Mouse (Mus musculus) hematopoietic stem cell, adult 5-6 weeks (primary cell): ENCODE results near the gene Fbxl13. TPM values are rescaled to one million over a fixed set of nuclear protein-coding genes. Genes with fewer than 3 reads are reported as not detected.

ENCODE experiments used
- ATAC-seq, 2 experiments: fragments of 125-278 bp in 1 of 2; replicated peaks in 1 of 2; 2 replicates each; pipeline ENCODE4 v1.8.0; 2016 to 2017; ENCODE audit warnings: inconsistent platforms in 2 of 2, mild to moderate bottlenecking in 2 of 2, moderate number of reproducible peaks in 2 of 2, low read depth in 1 of 2, moderate TSS enrichment in 1 of 2; ENCODE audit not compliant: low FRiP score in 2 of 2, poor library complexity in 2 of 2, severe bottlenecking in 2 of 2, insufficient read depth in 1 of 2, low TSS enrichment in 1 of 2
- total RNA-seq: library from RNA; stranded (forward); fragments of 172-1452, 232-1000 nt; gene quantifications from 2 replicates; pipeline ENCODE4 v1.2.3, GENCODE M21; 2017

Gene Fbxl13
- total RNA-seq, result 0.56 TPM in 1 of 2 replicates, not detected in the other

DNA sequence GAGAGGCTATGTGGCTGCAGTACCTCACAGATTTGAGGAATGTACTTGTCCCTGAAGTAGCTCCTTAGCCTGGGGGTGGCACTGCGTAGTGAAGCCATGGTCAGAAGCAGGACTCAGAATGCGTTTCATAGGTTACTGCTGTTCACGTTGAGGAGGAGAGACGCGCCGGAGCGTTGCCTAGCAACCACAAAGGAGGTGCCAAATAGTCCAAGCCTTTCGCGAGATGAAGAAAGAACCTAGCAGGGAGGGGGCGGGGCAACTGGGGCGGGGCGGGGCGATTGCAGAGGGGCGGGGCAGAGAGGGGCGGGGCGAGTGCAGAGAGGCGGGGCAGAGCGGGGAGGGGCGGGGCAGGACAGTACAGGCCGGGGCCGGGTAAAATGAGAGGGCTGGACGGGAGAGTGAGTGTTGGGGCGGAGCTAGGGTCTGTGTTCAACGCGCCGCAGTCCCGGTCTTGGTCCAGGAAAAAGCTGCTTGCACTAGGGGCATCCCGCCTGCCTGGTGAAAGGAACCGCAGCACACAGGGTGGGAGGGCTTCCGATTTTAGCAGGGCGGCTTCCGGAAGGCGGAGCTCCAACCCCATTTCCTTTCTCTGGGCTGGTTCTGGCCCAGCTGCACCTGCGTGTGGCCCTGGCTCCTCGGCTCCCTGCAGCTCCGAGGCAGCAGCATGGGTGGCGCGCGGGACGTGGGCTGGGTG, at the start of gene Fbxl13, which contains the start of gene Armc10:
Gene Fbxl13, minus strand, starts transcription at position 196 of the 694 bp plus-strand sequence.
Gene Armc10, plus strand, starts transcription at position 375 of the 694 bp plus-strand sequence.
- peak; percentile 94 to 97 for ATAC-seq

DNA sequence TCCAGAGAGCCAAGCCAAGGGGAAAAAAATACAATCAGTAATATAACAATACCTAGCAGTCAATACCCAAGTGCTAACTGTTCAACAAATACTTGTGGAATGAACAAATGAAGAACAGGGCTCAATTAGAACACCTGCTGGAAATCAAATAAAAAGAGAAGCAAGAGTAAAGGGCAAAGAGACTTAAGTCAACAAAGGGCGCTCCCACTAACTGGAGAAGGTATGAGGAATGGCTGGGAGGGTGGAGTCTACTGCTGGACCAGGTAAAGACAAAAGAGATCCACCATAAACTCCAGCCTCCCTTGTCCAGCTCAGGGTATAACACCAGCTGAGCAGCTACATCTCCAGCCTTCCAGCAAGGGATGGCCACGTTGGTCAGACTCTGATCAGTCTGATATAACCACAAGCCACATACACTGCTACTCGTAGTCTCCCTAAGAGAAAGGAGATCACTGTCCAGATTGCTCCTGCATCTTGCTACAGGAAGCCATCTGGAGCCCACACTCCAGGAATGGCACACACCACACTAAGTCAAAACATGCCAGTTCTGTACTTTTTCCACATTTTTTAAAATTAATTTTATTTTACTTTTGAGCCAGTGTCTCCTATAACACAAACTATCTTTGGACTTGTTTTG, 49.5 kb upstream of the Fbxl13 start:
- ATAC-seq, result no peak

DNA sequence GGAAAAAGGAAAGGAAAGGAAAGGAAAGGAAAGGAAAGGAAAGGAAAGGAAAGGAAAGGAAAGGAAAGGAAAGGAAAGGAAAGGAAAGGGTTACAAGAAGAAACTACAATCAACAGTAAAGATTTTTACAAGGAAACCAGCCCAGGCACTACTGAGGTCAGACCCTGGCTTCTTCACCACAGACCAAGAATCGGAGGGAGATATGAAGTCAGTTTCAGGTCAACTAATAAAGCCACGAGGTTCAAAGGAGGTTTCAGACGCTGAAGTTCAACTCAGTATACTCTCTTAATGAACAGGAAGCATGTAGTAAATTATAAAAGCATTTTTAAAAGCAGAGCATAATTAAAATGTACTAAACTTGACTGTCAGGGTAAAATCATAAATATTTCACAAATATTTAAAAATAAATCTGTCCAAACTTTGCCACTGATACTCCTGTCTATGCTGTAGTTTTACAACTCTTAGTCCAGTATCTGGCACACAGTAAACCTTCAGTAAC, 48.0 kb upstream of the Fbxl13 start:
- ATAC-seq, result no peak

DNA sequence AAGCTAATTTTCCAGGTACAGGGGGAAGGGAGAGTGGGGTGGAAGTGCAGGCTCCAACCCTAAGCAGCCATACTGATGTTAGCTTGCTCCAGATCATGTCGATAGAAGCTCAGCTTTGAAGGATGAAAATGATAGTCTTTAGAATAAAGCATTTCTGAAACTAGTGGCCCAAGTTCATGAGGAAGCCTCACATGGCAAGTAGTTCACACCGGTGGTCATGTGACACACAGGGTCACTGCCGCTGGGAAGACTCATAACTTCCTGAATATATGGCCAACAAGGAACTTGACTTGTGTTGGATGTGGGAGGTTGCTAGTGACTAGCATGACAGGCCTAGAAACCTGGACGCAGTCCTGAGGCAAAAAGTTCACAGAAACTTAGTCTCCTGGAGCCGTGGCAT, 46.8 kb upstream of the Fbxl13 start:
- ATAC-seq, result no peak

DNA sequence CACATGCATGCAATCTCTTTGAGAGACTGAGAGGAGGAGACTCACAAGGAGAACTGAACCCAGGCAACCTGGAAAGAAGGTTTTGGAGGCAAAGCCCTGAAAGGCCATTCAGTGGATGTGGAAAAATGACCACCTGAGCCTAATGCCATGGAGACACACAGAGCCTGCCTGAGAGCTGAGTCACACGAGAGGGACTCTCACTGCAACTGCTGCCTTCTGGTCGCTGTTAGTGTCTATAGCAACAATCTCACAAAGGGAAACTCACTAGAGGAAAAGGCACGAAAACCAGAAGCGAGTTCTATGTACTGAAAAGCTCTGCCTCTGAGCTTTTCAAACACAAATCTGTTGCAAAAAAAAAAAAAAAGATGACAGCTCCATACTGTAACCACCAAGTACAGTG, 41.6 kb upstream of the Fbxl13 start:
- no peak for ATAC-seq

DNA sequence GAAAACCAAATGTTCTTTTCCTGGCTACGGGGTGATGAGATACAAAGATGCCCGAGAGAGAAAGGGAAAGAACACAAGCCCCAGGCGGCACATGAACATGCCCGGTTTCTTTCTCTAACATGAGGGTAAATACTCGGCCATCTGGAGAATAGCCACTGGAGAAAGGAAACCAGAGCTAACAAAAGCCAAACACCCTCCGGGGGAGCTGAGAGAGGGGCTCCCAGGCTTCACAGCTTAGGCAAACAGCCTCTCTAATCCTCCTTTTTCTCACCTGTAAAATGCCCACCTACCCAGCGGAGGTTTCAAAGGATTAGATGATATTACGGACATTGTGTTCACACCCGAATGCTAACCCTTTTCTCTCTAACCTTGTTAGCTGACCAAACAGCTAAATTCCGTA, 39.6 kb upstream of the Fbxl13 start:
- no peak for ATAC-seq

DNA sequence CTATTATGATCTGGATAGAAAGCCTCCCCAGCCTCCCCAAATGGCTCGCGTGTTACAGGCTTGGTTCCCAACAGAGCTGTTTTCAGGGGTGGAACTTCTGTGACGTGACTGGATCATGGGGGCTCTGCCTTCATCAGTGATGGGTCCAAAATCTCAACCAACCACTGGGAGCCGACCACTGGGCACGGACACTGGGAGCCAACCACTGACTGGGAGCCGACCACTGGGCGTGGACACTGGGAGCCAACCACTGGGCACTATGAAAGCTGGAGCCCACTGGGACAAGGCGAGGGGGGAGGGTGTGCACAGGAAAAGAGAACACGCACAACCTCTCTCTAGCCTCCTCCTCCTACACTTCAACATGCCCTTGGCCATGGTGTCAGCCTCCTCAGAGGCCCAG, 38.4 kb upstream of the Fbxl13 start:
- ATAC-seq, result no peak

DNA sequence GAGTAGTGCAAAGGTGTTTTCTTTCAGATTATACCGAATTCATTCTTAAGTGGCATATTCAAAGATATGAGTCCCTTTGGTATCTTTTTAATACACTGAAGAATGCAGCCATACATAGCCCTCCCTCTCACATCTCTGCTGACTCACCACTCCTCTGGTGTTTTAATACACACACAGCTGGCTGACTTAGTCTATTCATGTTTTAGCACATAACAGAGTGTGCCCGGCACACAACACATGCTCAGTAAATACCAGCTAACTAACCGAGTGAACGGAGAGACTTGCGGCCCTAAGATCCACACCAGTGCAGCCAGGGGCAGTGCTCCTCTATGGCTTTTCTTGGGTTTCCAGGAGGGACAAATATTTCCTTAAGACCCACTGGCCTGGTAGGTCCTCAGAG, 35.5 kb upstream of the Fbxl13 start:
- no peak for ATAC-seq

DNA sequence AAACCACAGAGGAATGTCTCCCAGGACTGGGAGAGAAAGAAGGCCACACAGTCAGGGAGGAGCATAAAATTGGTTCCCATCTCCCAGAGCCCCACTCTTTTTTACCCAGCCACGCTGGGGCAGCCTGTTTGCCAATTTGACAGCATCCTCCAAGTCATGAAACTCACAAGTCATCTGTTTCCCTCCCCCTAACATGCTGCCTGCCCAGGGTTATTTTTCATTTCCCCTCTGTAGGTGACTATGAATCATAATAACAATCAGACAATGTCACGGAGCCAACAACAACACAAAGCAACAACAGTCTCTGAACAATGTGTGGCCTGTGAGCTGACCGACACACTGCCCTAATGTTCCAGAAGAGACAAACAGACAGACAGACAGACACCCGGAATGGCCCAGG, 34.6 kb upstream of the Fbxl13 start:
- no peak for ATAC-seq

DNA sequence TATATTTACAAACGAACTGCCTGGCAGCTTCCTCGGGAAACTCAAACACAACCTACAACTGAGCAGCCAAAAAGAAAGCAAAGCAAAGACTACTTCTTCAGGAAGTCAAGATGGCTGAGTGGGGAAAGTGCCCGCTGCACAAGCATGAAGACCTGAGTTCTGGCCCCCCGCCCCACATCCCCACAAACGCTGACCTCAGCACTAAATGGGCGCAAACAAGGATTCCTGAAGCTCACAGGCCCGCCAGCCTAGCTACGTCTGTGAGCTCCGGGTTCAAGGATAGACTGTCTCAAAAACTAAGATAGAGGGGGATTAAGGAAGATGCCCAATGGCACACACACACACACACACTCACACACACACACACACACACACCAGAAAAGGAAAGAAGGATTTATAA, 32.9 kb upstream of the Fbxl13 start:
- no peak for ATAC-seq

DNA sequence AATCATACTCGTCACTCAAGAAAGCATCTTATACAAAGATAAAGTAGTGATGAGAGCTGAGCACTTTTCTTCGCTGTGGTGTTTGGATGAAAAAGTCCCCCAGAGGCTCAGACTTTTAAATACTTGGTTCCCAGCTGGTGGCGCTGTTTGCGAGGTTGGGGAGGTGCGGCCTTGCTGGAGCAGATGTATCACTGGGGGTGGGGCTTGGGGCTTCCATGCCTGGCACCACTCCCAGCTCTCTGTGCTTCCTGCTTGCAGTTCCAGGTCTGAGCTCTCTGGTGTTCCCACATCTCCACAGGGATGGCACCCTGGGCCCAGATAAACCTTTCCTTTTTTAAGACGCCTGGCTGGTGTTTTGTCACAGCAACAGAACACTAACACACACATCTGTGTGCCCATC, 32.5 kb upstream of the Fbxl13 start:
- no peak for ATAC-seq

DNA sequence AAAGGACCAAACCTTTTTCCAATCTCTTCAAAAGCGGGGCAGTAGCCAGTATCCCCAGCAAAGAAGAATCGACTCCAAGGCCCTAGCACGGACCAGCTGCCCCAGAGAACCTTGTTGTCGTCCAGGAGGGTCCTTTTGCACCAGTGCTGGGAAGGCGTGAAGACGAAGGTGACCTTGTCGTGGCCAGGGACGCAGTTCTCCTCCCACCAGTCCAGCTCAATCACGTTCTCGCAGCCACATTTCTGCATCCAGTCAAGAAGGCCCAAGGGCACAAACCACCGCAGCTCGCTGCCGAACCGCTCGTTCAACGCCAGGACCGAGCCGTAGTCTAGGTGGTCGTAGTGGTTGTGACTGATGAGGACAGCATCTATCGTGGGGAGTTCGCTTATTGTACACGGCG, 30.1 kb upstream of the Fbxl13 start:
- no peak for ATAC-seq

DNA sequence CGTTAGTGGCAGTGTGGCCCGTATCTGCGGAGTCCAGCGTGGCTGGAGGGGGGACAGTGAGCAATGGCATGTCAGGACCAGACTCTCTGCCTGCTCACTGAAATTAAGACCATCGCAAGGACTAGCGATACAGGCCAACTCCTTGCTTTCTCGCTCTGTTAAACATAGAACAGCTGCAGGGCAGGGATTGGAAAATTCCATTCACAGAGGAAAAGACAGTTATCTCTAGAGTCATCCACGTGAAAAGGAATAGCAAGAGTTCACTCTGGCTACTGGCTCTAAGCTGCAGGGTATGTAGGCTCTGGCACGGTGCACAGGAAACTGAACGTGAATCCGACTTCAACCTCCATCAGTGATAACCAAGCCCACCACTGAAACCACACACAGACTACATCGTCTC, 29.6 kb upstream of the Fbxl13 start:
- ATAC-seq, result no peak

DNA sequence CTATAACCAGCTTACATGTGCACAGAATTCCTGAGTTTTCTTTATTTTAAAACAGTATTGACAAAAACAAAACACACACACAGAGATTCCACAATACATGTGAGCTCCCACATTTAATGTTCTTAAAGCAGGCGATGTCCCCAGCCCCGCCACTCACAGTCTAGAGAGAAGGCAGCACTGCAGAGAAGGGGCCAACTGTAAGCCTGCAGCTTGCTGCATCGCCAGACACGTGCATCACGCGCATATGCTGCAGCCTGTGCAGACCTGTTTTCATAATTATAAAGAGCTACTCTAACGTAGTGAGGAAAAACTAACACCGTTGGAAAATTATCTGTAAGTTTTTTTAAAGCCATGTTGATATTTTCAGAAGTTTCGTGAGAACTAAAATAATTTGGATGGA, 28.3 kb upstream of the Fbxl13 start:
- ATAC-seq, result no peak

DNA sequence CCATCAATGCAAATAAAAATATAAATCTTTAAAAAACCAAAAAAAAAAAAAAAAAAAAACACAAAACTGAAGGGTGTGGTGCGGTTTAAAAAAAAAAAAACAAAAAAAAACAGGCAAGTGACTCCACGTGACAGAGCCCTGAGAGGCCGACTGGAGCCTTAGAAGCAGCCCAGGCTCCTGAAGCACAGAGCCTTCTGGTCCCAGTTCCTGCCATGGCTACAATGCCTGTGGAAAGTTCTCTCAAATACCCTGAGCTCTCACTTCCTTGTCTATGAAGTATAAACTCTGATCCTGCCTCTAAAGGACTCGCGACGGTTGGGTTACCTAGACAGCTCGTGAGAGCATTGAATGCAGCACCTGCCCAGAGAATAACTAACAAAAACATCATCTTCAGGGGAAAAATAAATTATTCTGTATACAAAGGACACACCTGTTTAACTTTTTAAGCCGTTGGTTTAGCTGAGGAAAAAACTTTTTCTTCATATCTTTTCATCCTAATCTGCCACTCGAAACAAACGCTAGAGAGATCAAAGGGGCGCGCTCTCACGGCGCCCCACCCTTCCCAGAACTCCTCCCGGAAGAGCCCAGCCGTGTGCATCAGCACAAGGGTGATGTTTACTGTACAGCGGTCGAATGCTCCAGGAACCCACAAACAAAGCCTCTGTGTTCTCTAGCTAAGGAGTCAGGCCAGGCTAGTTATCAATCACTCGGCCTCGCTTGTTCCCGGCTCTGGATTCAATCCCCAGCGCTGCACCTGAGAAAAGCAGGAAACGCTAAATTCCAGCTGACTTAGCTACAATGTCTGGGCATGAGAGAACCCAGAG, 27.6 kb upstream of the Fbxl13 start:
- ATAC-seq, result peak; percentile 56 to 64; a peak in 2 of 4 replicates

DNA sequence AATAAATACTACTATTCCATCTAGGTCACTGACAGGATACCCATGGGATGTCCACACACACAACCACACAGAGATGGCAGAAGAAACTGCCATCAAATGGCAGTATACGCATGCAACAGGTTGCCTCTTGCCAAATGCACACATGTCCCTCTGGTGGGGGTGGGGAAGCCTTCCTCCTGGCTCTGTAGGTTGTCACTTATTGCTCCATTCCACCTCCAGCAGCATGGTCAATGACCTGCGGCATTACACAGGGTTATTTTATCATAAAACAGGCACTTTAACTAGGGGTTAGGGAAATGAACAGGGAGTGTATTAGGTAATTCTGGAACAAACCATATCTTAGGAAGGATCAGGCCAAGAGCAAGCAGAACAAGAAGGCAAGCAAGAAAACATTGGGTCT, 23.9 kb upstream of the Fbxl13 start:
- no peak for ATAC-seq

DNA sequence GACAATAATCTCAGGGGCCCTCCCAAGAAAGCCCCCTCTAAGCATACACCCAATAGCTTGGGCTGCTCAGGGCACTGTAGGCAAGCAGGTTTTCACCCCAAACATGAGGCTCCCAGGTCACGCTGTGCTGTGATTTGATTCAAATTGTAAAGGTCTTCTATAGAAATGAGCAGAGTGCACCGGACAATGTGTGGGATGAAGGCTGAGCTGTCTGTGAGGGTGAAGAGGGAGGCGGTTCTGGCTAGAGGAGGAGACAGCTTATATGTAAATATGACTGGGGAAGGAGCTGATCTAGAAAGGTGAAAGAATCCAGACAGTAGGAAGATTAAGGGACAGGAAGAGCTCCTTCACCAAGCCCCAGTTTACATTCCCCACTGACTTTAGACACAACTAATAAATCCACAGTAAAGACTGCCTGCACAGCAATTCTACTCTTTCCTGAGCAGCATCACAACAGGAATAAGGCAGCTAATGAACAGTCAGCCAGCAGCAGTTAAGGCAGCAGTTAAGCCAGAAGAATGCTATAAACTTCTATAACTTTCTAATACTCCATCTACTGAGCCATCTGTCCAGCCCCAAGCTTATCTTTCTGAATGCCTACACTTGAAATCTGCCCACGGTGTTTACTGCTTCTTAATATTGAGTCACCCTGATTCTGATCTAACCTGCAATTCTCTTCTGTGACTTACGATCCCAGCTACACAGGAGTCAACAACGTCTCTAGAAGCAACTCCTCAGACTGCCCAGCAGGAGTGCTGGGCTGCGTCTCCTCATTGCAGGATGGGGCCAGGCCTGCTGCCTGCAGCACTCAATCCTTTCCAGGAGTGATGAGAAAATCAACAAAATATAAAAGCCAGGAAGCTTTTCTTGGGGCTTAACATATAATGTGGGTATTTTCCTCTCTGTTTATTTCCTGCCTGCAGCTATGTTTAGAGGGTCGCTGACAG, 22.0 kb upstream of the Fbxl13 start:
- ATAC-seq, result no peak
